Mouse (Mus musculus) embryo, embryonic 11.5 days (tissue): ENCODE results near the gene Armcx5.
"Not testable (repeated sequence)": the region's sequence is repeated elsewhere in the genome, so short reads cannot be mapped to it uniquely, and the experiment has no call there.

ENCODE experiments used
- DNase-seq: peaks from one replicate; pipeline ENCODE4 v3.0.0-alpha.2; 2012; ENCODE audit warnings: low read depth, low spot score

Gene Armcx5

DNA sequence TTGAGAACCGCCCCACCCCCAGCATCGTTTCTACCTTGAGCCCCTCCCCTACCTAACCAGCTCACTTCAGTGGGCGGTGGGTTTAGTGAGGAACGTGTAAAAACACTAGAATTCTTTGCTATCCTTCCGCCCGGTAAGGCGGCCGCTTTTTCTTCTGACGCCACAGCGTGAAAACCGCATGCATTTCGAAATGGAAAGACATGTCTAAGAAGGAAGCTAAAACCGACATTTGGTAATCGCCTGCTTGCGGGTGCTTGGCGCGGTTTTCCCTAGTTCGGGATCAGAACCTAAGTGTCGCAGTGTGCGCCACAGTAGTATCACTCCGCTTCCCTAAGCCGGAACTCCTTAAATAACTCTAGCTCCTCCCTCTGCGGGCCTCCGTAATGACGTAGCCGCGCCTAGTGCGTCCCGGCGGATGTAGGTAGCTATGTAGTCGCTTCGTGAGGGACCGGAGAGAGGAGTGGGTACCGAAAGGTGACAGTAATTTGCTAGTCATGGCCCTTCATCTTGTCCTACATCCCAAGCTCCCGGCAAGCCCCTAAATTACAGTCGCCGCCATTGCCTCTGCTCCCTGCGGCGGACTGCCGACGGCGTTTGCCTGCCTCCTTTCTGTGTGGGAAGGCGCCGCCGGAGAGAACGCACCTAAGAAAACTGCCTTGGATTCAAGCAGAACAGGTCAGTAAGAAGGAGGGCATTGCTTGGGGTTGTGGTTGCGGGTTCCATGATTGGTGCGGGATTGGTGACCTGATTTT is at the start of gene Armcx5, which contains the start of gene Gprasp1:
Gene Armcx5 (plus strand): TSS at position 430 of the 752 bp plus-strand sequence.
Gene Gprasp1 (plus strand): TSS at position 430 of the 752 bp plus-strand sequence.
- peak; percentile 77 for DNase-seq

- no peak for DNase-seq
These were observed 48.9 kb upstream of the Armcx5 start, which contains the start of gene Tcp11x2 for GRCm38 (mm10) chrX:135693633-135694032. Gene Tcp11x2, minus strand, starts transcription at chrX:135693790.

- DNase-seq = no peak
These were observed 39.4 kb upstream of the Armcx5 start for GRCm38 (mm10) chrX:135703111-135703510.

DNA sequence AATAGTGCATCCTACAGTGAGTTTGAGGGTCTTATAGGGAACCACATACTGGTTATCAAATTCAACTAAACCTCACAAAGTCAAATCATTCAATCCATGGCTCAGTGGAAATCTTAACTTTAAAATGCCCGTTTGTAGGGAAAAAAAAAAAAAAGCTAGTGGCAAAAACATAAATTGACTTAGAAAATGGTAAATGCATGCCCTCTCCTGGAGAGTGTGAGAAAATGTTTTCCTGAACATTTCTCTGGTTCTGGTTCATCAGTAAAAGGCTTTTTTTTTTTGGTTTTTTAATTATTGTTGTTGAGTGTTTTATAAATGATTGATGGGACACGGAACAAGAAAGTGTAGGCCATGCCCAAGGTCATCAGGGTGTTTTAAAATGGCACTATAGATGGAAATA is 38.2 kb upstream of the Armcx5 start:
- DNase-seq = no peak

DNA sequence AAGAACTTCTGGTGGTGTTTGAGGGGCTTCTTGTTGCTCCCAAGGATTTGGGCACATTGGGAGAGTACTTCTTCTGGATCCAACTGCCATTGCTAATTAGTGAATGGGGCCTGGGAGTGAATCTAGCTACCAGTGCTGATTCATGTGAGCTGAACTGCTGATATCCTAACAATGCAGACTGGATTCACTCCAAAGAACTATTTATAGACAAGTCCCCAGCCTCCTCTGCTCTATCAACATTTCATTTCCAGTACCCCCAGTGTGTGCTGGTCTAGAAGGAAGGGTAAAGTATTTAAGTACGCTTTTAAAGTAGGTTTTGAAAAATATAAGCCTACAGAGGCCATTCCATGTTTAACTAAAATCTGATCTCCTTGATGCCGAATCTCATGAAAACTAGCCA is 29.7 kb upstream of the Armcx5 start:
- DNase-seq = no peak

DNA sequence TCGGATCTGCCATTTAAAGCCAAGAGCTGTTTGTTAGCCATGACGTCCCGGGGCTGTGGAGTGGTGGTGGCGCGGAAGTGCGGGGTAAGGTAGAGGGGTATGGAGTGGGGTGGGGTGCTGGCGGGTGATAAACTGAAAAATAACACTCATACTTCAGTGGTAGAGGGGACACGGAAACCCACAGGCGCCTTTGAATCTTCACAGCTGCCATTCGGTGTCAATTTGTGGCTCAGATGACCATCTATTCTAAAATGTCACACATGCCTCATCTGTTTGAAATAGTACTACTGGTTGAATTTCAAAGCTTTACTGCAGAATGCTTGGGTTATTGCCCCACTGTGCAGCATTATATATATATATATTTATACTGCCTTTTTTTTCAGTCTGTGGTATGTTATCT is 17.4 kb upstream of the Armcx5 start, which contains the start of gene Tmsb15a:
Gene Tmsb15a (minus strand): TSS at position 101 of the 400 bp plus-strand sequence.
- DNase-seq = no peak

DNA sequence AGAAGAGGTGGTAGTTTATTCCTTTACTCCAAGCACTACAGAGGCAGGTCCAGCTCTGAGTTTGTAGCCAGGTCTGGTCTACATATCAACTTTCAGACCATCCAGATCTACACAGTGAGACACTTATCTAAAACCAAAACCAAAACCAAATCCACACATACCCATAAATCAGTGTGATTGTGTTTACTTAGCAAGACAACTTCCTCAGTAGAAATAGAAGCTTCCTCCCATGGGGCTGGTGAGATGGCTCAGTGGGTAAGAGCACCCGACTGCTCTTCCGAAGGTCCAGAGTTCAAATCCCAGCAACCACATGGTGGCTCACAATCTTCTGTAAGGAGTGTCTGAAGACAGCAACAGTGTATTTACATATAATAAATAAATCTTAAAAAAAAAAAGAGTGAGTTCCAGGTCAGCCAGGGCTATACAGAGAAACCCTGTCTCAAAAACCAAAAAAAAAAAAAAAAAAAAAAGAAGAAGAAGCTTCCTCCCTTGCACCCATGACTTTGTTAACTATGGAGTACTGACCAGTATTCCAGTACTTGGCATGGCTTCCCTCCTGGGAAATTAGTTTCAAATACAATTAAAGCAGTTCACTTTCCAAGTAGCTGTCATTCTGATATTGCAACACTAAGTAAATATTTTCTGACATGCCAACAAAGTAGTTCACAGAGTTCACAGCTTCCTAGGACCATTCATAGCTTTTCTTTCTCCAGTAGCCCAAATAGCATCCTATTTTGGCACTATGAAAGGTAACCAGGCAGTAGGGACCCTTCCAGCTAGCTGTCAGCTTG is 3.6 kb upstream of the Armcx5 start:
- no peak for DNase-seq

- no peak for DNase-seq
These were observed 473 bp downstream of the Armcx5 start for GRCm38 (mm10) chrX:135743056-135743355.

GRCm38 (mm10) chrX:135745376-135745775 is 2.8 kb downstream of the Armcx5 start:
- DNase-seq = not testable (repeated sequence)

DNA sequence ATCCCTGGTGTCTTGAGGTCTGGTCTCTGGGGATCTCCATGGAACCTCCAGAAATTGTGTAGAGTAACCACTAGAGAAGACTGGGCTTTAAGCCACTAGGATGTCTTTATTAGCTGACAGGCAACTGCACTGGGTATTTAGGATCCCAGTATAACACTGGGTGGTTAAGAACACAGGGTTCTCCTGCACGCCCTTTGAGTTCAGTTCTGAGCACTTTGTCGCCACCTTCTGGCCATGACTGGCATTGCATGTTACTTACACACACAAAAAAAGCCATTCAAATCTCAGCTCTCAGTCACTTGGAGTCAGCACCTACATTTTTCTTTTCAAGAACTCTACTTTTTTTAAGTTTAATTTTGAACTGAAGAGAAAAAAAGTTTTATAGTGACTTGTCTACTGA is 10.3 kb downstream of the Armcx5 start:
- peak; percentile 54 for DNase-seq

DNA sequence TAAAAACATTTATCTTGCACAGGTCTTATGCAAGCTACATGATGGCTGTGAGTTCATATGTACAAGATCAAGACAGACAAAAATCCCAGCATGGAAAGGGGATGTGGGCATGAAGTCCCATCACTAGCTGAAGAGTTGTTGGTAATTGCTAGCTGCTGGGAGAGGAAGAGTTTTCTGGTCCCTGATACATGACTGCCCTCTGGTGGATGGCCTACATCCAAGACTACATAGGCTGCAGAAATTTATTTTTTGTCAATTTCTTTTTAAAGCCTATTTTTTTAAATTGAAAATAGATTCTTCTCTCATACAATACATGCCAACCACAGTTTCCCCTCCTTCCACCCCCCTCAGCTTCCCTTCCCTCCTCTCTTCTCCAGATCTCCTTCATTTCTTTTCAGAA is 19.2 kb downstream of the Armcx5 start:
- DNase-seq = no peak

DNA sequence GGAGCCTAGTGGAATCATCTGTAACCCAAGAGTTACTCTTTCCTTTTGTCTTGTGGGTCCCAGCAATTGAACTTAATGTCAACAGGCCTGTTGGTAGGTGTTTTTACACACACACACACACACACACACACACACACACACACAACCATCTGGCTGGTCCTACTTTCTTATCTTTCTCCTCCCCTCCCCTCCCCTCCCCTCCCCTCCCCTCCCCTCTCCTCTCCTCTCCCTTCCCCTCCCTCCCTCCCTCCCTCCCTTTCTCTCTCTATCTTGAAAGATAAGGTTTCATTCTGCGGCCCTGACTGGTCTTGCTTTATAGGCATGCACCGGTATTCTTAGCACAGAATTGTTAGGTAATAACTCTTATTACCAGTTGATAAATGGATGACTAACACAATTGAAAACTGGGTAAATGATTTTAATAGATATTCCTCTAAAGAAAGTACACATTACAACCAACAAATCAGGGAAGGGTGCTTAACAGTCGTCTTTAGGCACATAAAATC is 25.6 kb downstream of the Armcx5 start:
- no peak for DNase-seq

DNA sequence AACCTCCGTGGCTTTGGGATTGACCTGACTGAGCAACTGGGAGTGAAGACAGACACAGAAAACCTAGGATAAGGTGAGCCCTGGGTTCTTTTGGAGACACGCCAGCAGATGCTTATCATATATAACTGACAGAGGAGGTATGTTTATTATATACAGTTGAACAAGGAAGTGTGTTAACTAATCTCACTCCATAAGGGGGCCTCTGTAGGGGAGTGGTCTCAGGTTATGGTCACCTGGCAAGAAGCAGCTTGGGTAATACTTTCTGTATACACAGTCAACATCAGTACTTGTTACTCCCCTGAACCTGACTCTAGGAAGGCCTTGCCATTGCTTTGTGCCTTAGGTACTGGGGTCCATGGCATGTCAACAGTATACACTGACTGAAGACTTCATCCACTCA is 26.0 kb downstream of the Armcx5 start:
- DNase-seq = no peak

DNA sequence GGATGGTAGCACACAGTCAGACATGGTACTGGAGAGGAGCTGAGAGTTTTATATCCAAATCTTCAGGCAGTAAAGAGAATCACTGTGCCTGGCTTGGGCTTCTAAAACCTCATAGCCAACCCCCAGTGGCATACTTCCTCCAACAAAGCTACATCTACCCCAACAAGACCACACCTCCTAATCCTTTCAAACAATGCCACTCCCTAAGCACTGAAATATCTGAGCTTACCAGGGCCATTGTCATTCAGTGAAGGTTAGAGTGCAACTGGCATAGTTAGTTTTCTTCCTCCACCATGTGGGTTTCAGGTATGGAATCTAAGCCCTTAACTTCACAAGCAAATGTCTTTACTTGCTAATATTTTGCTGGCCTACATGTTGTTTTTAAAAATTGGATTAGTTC is 49.0 kb downstream of the Armcx5 start:
- no peak for DNase-seq

GRCm38 (mm10) chrX:135792326-135792725 is 49.8 kb downstream of the Armcx5 start:
- no peak for DNase-seq

GRCm38 (mm10) chrX:135795591-135796304 is 53.2 kb downstream of the Armcx5 start:
- DNase-seq = peak; percentile 29

DNA sequence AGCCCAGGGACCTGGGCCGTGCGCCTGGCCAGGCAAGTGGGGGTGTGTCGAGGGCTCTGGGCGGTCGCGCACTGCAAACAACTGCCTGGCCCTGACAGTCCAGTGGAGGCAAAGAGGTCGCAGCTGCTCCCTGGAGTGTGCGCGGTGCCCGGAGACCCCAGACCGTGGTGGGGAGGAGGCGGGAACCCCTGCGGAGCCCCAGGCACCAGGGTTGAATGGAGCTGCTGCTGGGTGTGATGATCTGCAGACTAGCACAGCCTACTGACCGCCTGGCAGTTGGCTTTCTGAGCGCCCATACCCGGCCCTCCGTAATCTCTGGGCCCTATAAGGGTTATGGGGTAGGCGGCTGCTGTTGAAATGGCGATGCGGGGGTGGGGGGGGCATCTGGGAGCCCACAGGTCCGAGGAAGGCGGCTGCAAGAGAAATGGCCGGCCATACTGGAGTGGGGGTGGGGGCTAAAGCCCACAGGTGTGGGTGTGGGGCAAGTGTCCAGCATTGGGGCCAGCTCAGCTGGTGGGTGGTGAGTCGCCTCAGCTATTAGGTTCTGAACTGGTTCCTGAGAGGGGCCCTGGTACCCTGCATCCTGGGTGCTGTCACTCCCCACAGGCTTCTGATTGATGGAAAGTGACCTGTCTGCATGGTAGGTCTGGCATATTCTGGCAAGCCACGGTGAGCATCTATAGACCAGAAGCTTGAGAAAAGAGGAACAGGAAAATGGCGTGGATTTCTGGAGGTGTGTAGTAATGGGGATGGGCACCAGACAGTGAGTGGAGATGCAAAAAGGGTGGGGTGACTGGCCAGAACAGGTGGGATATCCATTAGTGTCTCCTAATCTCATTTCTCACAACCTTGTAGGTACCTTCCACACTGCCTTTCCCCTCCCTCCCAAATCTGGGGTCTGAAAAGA is 54.0 kb downstream of the Armcx5 start:
- DNase-seq = not testable (repeated sequence)
